Mouse (Mus musculus) midbrain, postnatal 0 days (tissue): ENCODE measurements around the gene Nhej1. TPM values are rescaled to one million over a fixed set of nuclear protein-coding genes. Genes with fewer than 3 reads are reported as not detected.

Source experiments
- ATAC-seq: fragments of 200-750 bp; cut with Nextera tagmentation; 2 replicates; pipeline ENCODE4 v1.8.0; 2017; ENCODE audit warnings: moderate number of reproducible peaks, mild to moderate bottlenecking, moderate TSS enrichment, moderate library complexity; ENCODE audit not compliant: low FRiP score
- DNase-seq: peaks from one replicate; pipeline ENCODE4 v3.0.0-alpha.2; 2015; ENCODE audit warnings: low spot score
- H3K27ac ChIP-seq: fragments of 300-500 bp; sonication (generic); 2 replicates; pipeline ENCODE4 v1.5.1; 2014; ENCODE audit warnings: low read depth, mild to moderate bottlenecking, low read length, mixed read lengths
- H3K27me3 ChIP-seq: fragments of 300-500 bp; sonication (generic); 2 replicates; pipeline ENCODE4 v1.6.1; 2014; ENCODE audit warnings: low read length, control low read depth, mixed read lengths; ENCODE audit not compliant: insufficient read depth
- H3K36me3 ChIP-seq: fragments of 300-500 bp; sonication (generic); 2 replicates; pipeline ENCODE4 v1.6.1; 2014; ENCODE audit warnings: low read length, control low read depth, mixed read lengths; ENCODE audit not compliant: insufficient read depth
- H3K4me1 ChIP-seq: fragments of 300-500 bp; sonication (generic); 2 replicates; pipeline ENCODE4 v1.6.1; 2014; ENCODE audit warnings: mild to moderate bottlenecking, control low read depth, antibody characterized with exemption, low read length, mixed read lengths; ENCODE audit not compliant: insufficient read depth
- H3K4me2 ChIP-seq: fragments of 300-500 bp; sonication (generic); 2 replicates; pipeline ENCODE4 v1.6.1; 2014; ENCODE audit warnings: low read depth, mild to moderate bottlenecking, low read length, mixed read lengths; ENCODE audit not compliant: poor library complexity, severe bottlenecking
- H3K4me3 ChIP-seq: fragments of 300-500 bp; sonication (generic); 2 replicates; pipeline ENCODE4 v1.5.1; 2014; ENCODE audit warnings: low read depth, mild to moderate bottlenecking, low read length, moderate library complexity
- H3K9ac ChIP-seq: fragments of 300-500 bp; sonication (generic); replicated peaks from 2 replicates; pipeline ENCODE4 v1.6.1; 2014; ENCODE audit warnings: mild to moderate bottlenecking, low read length, moderate library complexity, mixed read lengths; ENCODE audit not compliant: poor library complexity, severe bottlenecking
- H3K9me3 ChIP-seq: fragments of 300-500 bp; sonication (generic); 2 replicates; pipeline ENCODE4 v1.6.1; 2016; ENCODE audit warnings: low read length, control low read depth
- CTCF ChIP-seq: IDR thresholded peaks from 2 replicates; pipeline ENCODE4 v1.5.1; 2016; ENCODE audit warnings: antibody characterized with exemption, mild to moderate bottlenecking
- WGBS: fragments of 180-500 bp; shearing (Covaris S2); extraction: QIAGEN DNeasy Blood & Tissue Kit; methylation state at CpG from one replicate; pipeline ENCODE4 v1.1.7; 2014; 5-methylcytosine and 5-hydroxymethylcytosine counted together
- polyA plus RNA-seq: library from polyadenylated mRNA; unstranded; fragments of >200 nt; fragmentation: Nextera tagmentation; extraction: Ambion mirVana; gene quantifications from 2 replicates; pipeline ENCODE4 v1.2.1, GENCODE M21; 2015
- total RNA-seq: library from RNA; depleted of rRNA; stranded (reverse); fragments of >200 nt; gene quantifications from 2 replicates; pipeline ENCODE4 v1.2.3, GENCODE M21; 2014; rRNA removed

The Nhej1 gene
- total RNA-seq (1.8 and 2.4 TPM in 2 replicates), polyA plus RNA-seq (2.9 and 3.4 TPM in 2 replicates)

- Histone ChIP-seq H3K27me3 (no peaks in the 10 kb centered on the region), H3K4me2 (peak within 1 kb of the TSS; percentile 50), H3K9ac (peak within 1 kb of the TSS; percentile 66), H3K27ac (peak within 1 kb of the TSS; percentile 82), H3K36me3 (no peaks in the 10 kb centered on the region), H3K4me1 (no peaks in the 10 kb centered on the region), H3K9me3 (no peaks in the 10 kb centered on the region), H3K4me3 (peak within 1 kb of the TSS; percentile 61)
- ATAC-seq (peak; percentile 96), DNase-seq (peak; percentile 98)
- WGBS, result 1% methylated on average over 55 of the region's 56 CpGs
- peak; percentile 83 for TF ChIP-seq CTCF
Measured at GRCm38 (mm10) chr1:75124346-75125321, at the start of gene Nhej1. Nhej1 (minus strand) TSS chr1:75125200.

DNA sequence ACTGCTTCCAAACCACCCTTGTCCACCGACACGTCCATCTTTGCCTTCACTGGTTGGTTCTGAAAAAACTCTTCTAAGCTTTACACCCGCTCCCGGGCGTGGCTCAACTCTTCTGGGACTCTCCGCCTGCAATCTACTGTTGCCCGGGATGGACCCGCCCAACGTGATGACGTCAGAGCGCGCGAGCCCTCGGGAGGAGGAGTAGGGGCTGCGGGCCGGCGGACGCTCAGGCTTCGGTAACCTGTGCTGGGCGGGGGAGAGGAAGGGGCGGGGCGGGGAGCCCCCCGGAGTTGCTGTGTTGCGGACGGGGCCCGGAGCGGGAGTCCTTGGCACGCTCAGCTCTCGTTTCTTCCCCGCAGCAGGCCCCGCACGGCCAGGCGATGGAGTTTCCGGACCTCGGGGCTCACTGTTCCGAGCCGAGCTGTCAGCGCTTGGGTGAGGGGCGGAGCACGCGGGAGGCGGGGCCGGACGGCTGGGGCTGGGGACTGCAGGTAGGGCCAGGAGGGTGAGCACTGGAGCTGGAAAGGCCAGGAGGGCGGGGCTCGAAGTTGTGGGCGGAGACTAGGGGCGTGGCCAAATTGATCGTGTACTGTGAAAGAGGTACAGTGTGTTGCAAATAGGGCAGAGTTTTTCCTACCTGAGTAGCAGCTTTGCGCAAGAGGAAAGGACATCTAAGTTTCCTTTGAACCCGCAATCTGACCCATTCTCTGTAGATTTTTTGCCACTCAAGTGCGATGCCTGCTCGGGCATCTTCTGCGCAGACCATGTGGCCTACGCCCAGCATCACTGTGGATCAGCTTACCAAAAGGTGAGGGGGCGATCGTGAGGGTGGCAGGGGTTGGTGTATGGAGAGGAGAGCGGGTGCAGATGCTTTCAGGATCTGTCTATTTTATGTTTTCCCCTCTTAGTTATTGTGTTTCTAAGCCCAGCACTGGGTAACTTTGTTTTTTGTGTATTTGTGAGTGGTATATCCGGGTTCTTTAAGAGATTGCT, 43.8 kb upstream of the Nhej1 start, which contains the start of gene Zfand2b:
Gene Zfand2b, plus strand, starts transcription at position 175 of the 993 bp plus-strand sequence.
- H3K4me2 ChIP-seq, result peak within 1 kb of the TSS; percentile 58
- H3K27ac ChIP-seq, result peak within 1 kb of the TSS; percentile 80
- peak; percentile 94 for DNase-seq
- peaks cover 30% of the 10 kb centered on the region for H3K36me3 ChIP-seq
- H3K9ac ChIP-seq, result peak within 1 kb of the TSS; percentile 66
- H3K27me3 ChIP-seq, result no peaks in the 10 kb centered on the region
- peak; percentile 96 for ATAC-seq
- H3K9me3 ChIP-seq, result no peaks in the 10 kb centered on the region
- 0 out of 2 replicates have a peak, but pooled peaks cover 2% of the 10 kb centered on the region for H3K4me1 ChIP-seq
- 1% methylated on average over 55 of the region's 59 CpGs for WGBS
- 0 out of 2 replicates have a peak, but pooled peaks have one; percentile 5 for TF ChIP-seq CTCF
- H3K4me3 ChIP-seq, result peak within 1 kb of the TSS; percentile 78

DNA sequence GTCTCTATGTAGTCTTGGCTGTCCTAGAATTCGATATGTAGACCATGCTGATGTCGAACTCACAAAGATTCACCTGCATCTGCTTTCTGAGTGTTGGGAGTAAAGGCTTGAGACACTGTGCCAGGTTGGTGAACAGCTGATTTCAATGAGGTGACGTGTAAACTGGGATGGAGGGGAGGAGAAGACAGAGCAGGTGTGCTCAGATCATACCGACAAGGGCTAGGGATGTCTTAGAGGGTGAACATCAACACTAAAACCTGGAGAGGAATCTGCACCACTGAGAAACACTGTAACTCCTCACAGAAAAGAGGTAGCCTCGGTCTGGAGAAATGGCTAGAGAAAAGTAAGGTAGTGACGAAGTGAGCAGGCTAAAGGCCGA, 43.1 kb upstream of the Nhej1 start:
- Histone ChIP-seq H3K36me3 (peaks cover 23% of the 10 kb centered on the region), H3K4me2 (peak overlapping the region; percentile 58), H3K9ac (peak overlapping the region; percentile 66), H3K27me3 (no peaks in the 10 kb centered on the region), H3K4me1 (0 out of 2 replicates have a peak, but pooled peaks cover 2% of the 10 kb centered on the region), H3K27ac (peak overlapping the region; percentile 80; the same call in 1 of the 2 replicates), H3K4me3 (peak overlapping the region; percentile 78), H3K9me3 (no peaks in the 10 kb centered on the region)
- no peak for TF ChIP-seq CTCF
- 7% methylated on average over 7 of the region's 7 CpGs for WGBS
- DNase-seq, result no peak
- peak; percentile 67 for ATAC-seq

- no peak for TF ChIP-seq CTCF
- no peak for ATAC-seq
- Histone ChIP-seq H3K4me2 (no peak overlapping the region), H3K4me3 (no peak overlapping the region), H3K4me1 (no peaks in the 10 kb centered on the region), H3K9ac (no peak overlapping the region), H3K9me3 (no peaks in the 10 kb centered on the region), H3K36me3 (no peaks in the 10 kb centered on the region), H3K27me3 (no peaks in the 10 kb centered on the region), H3K27ac (no peak overlapping the region)
- 82% methylated on average over 4 of the region's 4 CpGs for WGBS
- DNase-seq, result no peak
Measured at GRCm38 (mm10) chr1:75160256-75160617, 35.2 kb upstream of the Nhej1 start.

- no peaks in the 10 kb centered on the region for H3K27me3 ChIP-seq
- H3K9ac ChIP-seq, result no peak overlapping the region
- no peak for ATAC-seq
- H3K9me3 ChIP-seq, result no peaks in the 10 kb centered on the region
- H3K4me3 ChIP-seq, result no peak overlapping the region
- WGBS, result 71% methylated on average over 5 of the region's 5 CpGs
- H3K27ac ChIP-seq, result no peak overlapping the region
- DNase-seq, result no peak
- no peaks in the 10 kb centered on the region for H3K36me3 ChIP-seq
- TF ChIP-seq CTCF, result no peak
- H3K4me1 ChIP-seq, result no peaks in the 10 kb centered on the region
- no peak overlapping the region for H3K4me2 ChIP-seq
Measured at GRCm38 (mm10) chr1:75159540-75160255, 34.7 kb upstream of the Nhej1 start.
